Mouse (Mus musculus) midbrain, embryonic 15.5 days (tissue): ENCODE measurements around the gene Lats2. TPM values are rescaled to one million over a fixed set of nuclear protein-coding genes. Genes with fewer than 3 reads are reported as not detected.
"Not testable (repeated sequence)": the region's sequence is repeated elsewhere in the genome, so short reads cannot be mapped to it uniquely, and the experiment has no call there.

Source experiments
- ATAC-seq: fragments of 200-750 bp; cut with Nextera tagmentation; replicated peaks from 2 replicates; pipeline ENCODE4 v1.8.0; 2017; ENCODE audit warnings: moderate TSS enrichment
- H3K27ac ChIP-seq: fragments of 300-500 bp; sonication (generic); 2 replicates; pipeline ENCODE4 v1.5.1; 2015; ENCODE audit warnings: mild to moderate bottlenecking, inconsistent platforms
- H3K27me3 ChIP-seq: fragments of 300-500 bp; sonication (generic); replicated peaks from 2 replicates; pipeline ENCODE4 v1.6.1; 2015; ENCODE audit warnings: inconsistent platforms
- H3K36me3 ChIP-seq: fragments of 300-500 bp; sonication (generic); replicated peaks from 2 replicates; pipeline ENCODE4 v1.6.1; 2015; ENCODE audit warnings: inconsistent platforms
- H3K4me1 ChIP-seq: fragments of 300-500 bp; sonication (generic); 2 replicates; pipeline ENCODE4 v1.6.1; 2015; ENCODE audit warnings: inconsistent platforms
- H3K4me2 ChIP-seq: fragments of 300-500 bp; sonication (generic); 2 replicates; pipeline ENCODE4 v1.6.1; 2015; ENCODE audit warnings: inconsistent platforms, mild to moderate bottlenecking, moderate library complexity
- H3K4me3 ChIP-seq: fragments of 300-500 bp; sonication (generic); 2 replicates; pipeline ENCODE4 v1.5.1; 2015; ENCODE audit warnings: mild to moderate bottlenecking, inconsistent platforms
- H3K9ac ChIP-seq: fragments of 300-500 bp; sonication (generic); 2 replicates; pipeline ENCODE4 v1.6.1; 2015; ENCODE audit warnings: mild to moderate bottlenecking, inconsistent platforms
- H3K9me3 ChIP-seq: fragments of 300-500 bp; sonication (generic); 2 replicates; pipeline ENCODE4 v1.6.1; 2016; ENCODE audit warnings: inconsistent platforms
- WGBS: fragments of 180-500 bp; shearing (Covaris S2); methylation state at CpG from one replicate; pipeline ENCODE4 v1.1.7; 2015; ENCODE audit warnings: mixed read lengths; 5-methylcytosine and 5-hydroxymethylcytosine counted together
- microRNA-seq: library from miRNA; unstranded; fragments of <30 nt; microRNA quantifications from one replicate; pipeline ENCODE4, GENCODE M21; 2016
- polyA plus RNA-seq: library from polyadenylated mRNA; unstranded; fragments of >200 nt; fragmentation: Nextera tagmentation; extraction: Ambion mirVana; gene quantifications from 2 replicates; pipeline ENCODE4 v1.2.1, GENCODE M21; 2015

Gene Lats2
- polyA plus RNA-seq, 1 experiment from 2014 or later: 7.6 TPM

DNA sequence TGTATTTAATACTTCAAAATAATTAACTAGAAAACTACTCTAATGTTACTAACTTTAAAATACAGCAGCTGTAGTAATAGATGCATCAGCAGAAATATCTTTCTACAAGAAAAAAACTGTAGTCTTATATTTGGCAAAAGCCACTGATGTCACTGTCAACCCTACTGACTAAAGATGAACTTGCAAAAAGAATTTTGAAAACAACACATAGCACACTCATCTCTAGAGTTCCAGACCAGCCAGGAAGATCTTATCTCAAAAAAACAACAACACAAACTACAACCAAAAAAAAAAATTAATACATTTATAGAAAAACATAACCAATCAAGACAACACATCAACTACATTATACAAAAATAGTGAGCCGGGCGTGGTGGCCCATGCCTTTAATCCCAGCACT lies 100.7 kb downstream of the Lats2 start:
- H3K27me3 ChIP-seq: no peaks in the 10 kb centered on the region

DNA sequence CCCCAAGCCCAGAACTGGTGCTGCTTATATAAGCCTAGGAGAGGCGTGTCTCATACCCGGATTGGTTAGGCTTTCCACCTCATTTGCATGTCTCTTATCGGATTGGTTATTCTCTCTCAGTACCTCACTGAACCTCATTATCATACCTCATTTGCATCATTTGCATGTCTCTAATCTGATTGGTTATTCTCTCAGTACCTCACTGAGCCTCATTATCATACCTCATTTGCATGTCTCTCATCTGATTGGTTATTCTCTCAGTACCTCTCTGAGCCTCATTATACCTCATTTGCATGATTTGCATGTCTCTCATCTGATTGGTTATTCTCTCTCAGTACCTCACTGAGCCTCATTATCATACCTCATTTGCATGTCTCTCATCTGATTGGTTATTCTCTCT lies 101.7 kb downstream of the Lats2 start:
- H3K36me3 ChIP-seq, H3K4me1 ChIP-seq, H3K4me2 ChIP-seq, H3K9ac ChIP-seq, H3K27ac ChIP-seq, H3K9me3 ChIP-seq, H3K4me3 ChIP-seq, ATAC-seq, H3K27me3 ChIP-seq: not testable (repeated sequence)
- WGBS: 97% methylated on average over 3 of the region's 3 CpGs

More for the DNA sequence above, 100.7 kb downstream of the Lats2 start:
- H3K9me3 ChIP-seq: no peaks in the 10 kb centered on the region
- WGBS: 100% methylated on average over 2 of the region's 2 CpGs
- no peak overlapping the region for H3K9ac ChIP-seq
- no peak overlapping the region for H3K4me2 ChIP-seq
- no peak overlapping the region for H3K27ac ChIP-seq
- no peak overlapping the region for H3K4me3 ChIP-seq
- H3K36me3 ChIP-seq: no peaks in the 10 kb centered on the region
- H3K4me1 ChIP-seq: no peaks in the 10 kb centered on the region
- ATAC-seq: no peak

- no peak overlapping the region for H3K4me2 ChIP-seq
- H3K9me3 ChIP-seq: no peaks in the 10 kb centered on the region
- ATAC-seq: no peak
- no peaks in the 10 kb centered on the region for H3K4me1 ChIP-seq
- H3K27ac ChIP-seq: no peak overlapping the region
- H3K27me3 ChIP-seq: no peaks in the 10 kb centered on the region
- no peak overlapping the region for H3K4me3 ChIP-seq
- H3K36me3 ChIP-seq: no peaks in the 10 kb centered on the region
- H3K9ac ChIP-seq: no peak overlapping the region
These were observed 108.7 kb downstream of the Lats2 start for GRCm38 (mm10) chr14:57649501-57649900.

GRCm38 (mm10) chr14:57646155-57646554 lies 112.0 kb downstream of the Lats2 start:
- Histone ChIP-seq H3K4me1 (no peaks in the 10 kb centered on the region), H3K9me3 (no peaks in the 10 kb centered on the region), H3K27me3 (no peaks in the 10 kb centered on the region), H3K4me3 (no peak overlapping the region), H3K36me3 (no peaks in the 10 kb centered on the region), H3K9ac (no peak overlapping the region), H3K27ac (no peak overlapping the region), H3K4me2 (no peak overlapping the region)
- ATAC-seq: no peak
- 97% methylated on average over 4 of the region's 4 CpGs for WGBS

Small RNAs within 50 kb of the gene (microRNA-seq; reads per million reads assigned to microRNA genes)
- 0.55 reads per million for gene Mir3077

Other genes starting within 250 kb of the Lats2 start
- gene Il17d, start 233.6 kb downstream of the Lats2 start, polyA plus RNA-seq: 6.9 and 7.0 TPM in 2 replicates
- 87.8 and 89.4 TPM in 2 replicates for gene Eef1akmt1, start 186.8 kb downstream of the Lats2 start, polyA plus RNA-seq
- gene Xpo4, start 93.0 kb downstream of the Lats2 start, polyA plus RNA-seq: 12.9 and 13.1 TPM in 2 replicates
- gene Gm49361, start 12.3 kb downstream of the Lats2 start, polyA plus RNA-seq: not detected in 2 replicates
- 25.4 and 29.5 TPM in 2 replicates for gene Sap18, start 39.8 kb upstream of the Lats2 start, polyA plus RNA-seq
- 6.2 and 6.9 TPM in 2 replicates for gene Ska3, start 67.8 kb upstream of the Lats2 start, polyA plus RNA-seq
- 128 and 132 TPM in 2 replicates for gene Mrpl57, start 67.8 kb upstream of the Lats2 start, polyA plus RNA-seq
- 37.4 and 41.3 TPM in 2 replicates for gene Zdhhc20, start 131.9 kb upstream of the Lats2 start, polyA plus RNA-seq
- 69.3 and 70.7 TPM in 2 replicates for gene Micu2, start 240.9 kb upstream of the Lats2 start, polyA plus RNA-seq